Mouse (Mus musculus): Measurements from ENCODE around the gene Thap4. TPM values are rescaled to one million over a fixed set of nuclear protein-coding genes. Genes with fewer than 3 reads are reported as not detected.

The Thap4 gene
- total RNA-seq, 2 experiments from 2014 or later = 46.0 to 51.7 TPM

DNA sequence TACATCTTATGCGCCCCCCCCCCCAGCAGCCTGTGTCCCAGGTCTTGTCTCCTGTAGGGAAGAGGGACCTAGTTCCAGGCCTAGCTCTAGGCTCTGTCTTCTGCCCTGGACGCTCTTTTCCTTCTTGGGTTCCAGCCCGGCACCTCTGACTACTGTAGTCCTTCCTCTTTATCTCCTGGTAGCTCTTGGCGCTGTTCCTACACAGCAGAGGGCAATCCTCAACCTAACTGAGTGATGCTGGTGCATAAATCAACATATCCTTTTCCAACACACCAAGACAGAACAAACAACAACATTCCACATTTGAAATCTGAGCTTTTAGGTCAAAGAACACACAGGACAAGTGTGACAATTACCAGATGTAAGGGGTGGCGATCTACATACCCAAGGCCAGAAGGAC, 8.5 kb downstream of the Thap4 start:
- no peak for DNase-seq

DNA sequence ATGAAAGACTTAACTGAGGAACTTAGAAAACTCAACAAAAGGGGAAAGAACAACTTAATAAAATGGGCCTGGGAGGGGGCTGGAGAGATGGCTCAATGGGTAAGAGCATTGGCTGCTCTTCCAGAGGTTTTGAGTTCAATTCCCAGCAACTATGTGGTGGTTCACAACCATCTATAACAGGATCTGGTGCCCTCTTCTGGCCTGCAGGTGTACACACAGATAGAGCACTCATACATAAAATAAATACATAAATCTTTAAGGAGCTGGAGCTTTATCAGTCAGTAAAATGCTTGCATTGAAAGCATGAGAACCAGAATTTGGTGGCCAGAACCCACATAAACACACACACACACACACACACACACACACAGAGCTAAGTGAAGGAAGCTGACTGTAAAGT, 11.8 kb downstream of the Thap4 start:
- no peak for DNase-seq

DNA sequence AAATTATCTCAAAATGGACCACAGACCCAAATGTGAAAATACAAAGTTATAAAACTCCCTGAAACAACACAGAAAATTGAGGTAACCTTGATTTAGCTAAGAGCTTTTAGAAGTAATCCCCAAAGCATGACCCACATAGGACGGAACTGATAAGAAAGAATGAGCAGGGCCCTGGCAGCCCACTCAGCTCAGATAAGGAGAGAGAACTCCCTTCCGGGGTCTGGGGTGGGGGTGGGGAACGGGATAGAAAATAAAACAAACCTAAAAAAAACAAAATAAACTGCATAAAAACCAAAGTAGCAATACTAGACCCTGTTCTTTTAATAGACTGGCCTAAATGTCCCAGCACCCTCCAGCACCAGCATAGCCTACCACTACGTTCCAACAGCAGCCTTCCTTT, 12.7 kb downstream of the Thap4 start:
- DNase-seq = no peak

DNA sequence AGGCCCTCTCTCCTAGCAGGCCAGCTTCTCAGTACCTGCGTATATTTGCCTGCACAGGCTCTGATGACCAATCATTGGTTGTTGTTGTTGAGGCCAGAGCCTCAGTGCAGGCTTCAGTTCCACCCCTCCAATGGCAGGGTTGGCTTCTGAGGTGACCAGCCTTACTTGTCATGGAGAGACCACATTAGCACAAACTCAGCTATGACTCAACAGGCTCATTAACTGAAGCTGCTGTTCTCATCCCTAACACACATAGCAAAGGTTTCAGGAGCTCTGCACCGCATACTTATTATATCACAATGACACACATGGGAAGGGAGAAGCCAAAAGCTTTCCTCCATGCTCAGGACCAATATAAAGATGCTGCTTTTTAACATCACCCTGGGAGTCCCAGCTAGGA, 14.0 kb downstream of the Thap4 start:
- DNase-seq = no peak

DNA sequence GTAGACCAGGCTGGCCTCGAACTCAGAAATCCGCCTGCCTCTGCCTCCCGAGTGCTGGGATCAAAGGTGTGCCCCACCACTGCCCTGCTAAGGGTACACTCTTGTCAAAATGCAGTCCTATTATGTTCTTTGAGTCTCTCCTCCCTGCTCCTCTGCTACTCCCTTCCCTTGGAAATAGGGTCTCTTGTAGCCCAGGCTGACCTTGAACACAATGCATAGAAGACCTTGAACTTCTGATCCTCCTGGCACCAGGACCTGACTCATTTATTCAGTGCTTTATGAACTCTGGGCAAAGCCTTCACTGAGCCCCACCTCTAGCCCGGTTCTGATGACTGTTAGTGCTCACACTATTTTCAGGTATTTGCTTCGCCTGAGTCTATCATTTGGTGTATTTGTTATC, 17.0 kb downstream of the Thap4 start:
- DNase-seq = no peak

DNA sequence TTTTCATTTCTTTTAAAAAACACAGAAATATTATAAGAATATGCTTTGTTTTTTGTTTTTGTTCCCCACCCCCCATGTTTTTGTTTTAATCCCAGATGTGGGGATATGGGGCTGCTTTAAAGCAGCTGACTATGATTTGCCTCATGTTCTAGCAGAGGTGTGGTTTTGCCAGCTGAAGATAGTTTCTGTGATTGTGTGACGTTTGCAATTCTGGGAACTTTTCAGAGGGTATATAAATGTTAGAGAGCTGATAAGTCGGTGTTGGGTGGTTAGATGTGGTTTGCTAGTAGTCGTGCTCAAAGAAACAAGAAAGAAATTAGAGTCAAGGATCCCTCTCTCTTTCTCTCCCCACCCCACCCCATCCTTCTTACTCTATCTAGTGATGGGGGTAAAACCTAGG, 18.8 kb downstream of the Thap4 start:
- no peak for DNase-seq

DNA sequence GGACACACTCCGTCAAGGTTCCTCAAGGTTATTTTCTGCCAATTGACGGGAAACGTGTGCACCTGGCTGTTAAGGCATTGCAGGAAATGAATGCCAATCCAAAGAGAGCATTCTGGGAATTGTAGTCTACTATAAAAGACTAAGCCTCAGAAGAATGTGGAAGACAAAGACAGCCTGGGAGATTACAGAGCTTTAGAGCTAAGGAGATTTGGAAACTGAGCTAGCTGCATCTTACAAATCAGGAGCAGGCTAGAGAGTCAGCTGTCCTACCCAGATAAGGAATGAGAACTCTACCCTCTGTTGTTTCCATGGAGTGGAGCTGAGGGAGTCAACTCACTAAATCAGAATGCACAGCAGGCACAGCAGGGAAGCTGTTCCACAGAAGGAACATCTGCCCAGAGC, 22.8 kb downstream of the Thap4 start:
- DNase-seq = no peak

DNA sequence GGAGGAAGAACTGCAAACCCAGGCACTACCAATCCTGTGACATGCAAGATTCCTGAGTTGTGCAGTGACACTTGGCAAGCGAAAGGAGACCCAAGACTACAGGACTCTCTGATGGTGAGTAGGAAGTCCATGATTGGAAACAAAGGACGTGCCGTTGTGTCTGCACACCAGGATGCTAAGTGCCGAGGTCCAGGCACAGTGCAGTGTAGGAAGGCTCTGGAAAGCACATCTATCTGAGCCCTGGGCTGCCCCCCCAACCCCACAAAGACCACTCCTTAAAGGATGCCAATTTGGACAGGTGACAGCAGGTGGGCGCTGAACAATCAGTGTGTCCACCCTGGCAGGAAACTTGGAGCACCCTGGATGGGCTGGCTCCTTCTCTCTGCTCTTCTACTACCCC, 23.6 kb downstream of the Thap4 start:
- DNase-seq = no peak

DNA sequence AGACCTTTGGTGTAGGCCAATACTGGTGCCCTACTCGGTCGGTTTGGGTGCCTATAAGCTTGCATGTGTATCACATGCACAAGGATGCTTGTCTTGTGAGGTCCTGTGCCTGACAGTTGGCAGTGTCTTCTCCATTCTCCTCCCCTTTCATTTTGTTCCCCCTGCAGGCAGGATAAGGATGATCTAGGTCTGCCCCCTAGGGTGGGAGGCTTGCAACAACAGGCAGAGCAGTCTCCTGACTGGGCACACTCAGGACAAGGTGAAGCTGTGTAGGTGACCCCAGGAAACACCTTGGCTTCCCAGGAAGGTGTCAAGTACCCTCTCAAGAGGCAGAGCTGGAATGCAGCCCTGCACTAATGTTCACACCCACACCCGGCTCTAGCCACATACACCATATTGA, 27.7 kb downstream of the Thap4 start:
- peak; percentile 84 for DNase-seq

DNA sequence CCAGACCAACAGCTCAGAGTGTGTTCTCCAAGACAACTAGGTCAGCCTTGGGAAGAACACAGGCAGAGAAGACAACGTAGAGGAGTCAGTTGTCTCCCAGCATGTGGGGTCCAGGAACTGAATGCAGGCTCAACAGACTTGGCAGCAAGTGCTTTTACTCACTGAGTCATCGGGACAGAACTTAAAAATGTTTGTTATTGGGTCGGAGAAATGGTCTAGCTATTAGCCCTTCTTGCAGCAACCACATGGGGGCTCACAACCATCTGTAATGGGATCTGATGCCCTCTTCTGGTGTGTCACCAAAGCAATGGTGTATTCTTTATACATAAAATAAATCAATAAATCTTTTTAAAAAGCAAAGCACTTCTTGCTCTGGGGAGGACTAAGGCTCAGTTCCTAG, 28.5 kb downstream of the Thap4 start:
- DNase-seq = no peak

DNA sequence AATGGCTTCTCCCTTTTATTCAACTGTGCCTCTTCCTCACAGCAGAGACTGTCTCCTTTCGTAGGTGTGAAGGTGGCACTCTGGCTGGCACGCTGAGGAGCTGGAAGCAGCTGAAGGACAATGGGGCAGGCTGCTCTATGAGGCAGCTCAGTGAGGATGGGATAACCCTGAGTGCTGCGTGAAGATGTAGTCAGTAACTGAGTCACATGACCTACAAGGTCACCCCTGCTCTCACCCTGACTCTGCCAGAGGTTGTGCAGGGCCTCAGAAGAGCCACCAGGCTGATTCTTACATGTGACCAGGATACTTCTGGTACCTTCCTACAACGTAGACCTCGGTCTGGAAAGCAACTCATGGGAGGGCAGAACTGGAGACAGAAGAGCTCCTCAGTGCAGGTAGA, 29.0 kb downstream of the Thap4 start:
- peak; percentile 62 for DNase-seq

DNA sequence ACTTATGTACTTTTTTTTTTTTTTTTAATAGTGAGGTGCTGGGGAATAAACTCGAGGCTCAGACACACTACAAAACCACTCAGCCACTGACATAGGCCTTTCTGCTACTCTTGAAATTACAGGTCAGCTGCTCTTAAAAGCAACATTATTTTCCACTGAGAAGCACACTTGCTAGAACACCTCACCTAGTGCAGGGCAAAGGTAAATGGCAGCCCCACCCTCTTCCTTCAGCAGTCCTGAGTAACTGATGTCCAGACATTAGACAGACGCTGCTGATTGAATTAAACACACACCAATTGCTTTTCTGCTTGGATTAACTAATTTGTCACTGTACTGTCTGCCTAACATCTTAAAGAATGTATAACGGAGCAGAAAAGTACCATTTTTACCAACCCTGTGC, 30.0 kb downstream of the Thap4 start:
- DNase-seq = no peak

DNA sequence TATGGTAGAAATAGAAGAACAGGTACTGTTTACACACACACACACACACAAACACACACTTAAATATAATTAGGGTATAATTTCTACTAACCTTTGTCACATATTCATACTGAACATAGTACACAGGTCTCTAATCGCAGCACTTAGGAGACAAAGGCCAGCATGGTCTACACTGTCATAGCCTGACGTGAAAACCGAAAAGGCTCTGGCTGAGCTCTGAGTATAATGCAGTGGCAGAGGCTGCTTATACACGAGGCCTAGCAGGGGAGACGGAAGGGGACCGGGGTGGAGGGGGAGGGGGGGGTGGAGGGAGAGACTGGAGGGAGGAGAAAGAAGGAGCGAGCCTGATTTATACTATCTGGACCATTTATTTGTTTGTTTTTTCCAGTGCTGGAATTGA, 33.1 kb downstream of the Thap4 start:
- DNase-seq = no peak

DNA sequence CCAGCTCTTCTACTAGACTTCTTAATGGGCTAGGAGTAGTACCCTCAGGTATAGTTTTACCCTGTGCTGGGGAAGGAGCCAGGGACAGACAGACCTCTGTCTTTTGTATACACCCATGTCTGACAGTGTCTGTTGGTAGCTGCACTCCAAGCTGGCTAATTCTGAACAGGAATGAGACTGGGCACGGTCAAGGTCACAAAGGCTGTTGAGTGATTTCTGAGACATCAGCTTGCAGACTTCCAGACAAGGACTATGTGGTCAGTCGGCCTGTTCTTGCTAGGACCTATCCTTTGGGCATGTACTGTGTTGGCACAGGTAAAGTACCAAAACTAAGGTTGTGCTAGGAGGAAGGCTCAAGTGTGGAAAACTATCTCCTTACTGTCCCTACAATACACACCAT, 38.5 kb downstream of the Thap4 start:
- DNase-seq = no peak

DNA sequence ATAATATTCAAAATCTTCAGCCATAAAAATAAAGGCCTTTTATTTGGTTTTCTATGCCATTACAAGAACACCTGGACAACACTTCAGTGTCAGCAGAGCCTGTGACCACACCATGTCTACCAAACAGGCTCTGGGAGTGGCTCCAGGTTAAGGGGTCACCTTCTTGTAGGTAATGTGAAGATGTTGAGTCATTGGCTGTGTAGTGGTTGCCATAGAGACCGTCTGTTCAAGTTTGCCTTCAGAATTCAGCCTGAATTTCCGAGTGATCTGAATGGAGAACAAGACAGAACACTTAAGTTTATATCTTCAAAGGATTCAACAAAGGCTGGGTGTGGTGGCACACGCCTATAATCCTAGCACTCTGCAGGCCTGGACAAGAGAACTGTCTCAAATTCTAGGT, 49.3 kb downstream of the Thap4 start:
- DNase-seq = no peak

DNA sequence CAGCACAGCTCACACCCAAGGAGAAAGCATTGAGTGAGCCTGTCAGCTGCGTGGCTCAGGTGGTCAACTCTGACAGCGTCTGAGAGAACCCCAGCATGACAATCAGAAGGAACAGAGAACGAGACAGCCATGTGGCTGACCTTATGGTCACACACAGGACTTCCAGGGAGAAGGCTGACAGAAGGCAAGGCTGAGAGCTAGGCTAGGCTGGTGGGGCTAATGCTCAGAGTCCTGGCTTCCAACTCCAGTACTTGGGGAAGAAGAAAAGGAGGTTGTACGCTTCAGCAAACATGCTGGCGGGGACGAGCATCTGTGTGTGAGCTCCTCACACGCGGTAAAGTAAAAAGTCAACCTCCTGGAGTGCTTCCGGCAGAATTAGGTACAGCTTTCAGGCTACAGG, 50.3 kb downstream of the Thap4 start:
- DNase-seq = no peak

DNA sequence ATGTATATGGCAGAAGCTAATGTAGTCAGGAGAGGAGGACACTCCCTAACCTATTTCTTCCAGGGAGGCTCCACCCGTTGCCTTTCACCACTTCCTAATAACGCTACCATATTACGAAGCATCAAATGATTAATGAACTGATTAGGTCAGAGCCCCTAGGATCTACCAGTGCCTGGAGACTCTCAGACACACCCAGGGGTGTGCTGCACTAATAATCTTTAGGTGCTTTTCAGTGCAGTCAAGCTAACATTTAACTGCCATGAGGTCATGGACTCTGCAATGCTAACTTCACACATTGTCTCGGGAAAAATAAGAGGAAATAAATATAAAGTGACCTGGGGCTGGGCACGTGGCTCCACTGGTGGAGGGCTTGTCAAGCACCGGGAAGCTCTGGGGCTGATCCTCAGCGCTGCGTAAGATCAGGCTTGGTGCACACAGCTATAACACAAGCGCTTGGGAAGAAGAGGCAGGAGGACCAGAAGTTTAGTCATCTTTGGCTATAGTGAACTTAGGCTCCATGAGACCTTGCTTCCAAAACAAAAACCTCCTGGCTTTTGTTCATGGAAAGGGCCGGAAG, 51.1 kb downstream of the Thap4 start:
- DNase-seq = no peak

DNA sequence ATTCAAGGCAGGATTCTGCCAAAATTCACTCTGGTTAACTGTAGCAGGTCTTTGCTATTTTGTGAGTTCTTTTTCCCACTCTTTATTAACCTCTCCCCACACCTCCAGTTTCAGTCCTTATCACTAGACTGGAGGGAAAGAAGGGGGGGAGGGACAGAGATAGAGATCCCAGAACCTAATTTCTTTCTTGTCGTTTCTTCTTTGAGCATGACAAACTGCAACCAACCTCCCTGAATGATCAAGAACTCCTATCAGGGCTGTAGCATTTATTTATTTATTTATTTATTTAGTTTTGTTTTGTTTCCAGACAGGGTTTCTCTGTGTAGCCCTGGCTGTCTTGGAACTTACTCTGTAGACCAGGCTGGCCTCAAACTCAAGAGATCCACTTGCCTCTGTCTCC, 52.6 kb downstream of the Thap4 start:
- no peak for DNase-seq

DNA sequence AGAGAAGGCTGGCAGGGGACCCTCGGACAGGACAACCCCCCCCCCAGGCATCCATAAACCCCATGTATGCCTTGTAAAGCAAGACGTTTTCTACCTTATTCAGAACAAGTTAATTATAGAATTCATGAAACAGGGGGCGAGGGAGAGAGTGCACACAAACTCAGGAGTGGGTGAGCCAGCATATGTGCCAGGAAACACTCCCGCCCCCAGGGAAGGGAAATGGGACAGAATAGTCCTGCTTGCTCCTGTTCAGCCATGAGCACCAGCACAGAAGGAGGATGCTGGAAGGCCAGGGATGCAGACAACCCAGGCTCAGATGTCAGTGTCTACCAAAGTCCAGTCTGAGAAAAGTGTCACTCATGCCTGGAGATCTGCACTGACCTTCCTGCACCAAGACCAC, 55.5 kb downstream of the Thap4 start:
- no peak for DNase-seq

DNA sequence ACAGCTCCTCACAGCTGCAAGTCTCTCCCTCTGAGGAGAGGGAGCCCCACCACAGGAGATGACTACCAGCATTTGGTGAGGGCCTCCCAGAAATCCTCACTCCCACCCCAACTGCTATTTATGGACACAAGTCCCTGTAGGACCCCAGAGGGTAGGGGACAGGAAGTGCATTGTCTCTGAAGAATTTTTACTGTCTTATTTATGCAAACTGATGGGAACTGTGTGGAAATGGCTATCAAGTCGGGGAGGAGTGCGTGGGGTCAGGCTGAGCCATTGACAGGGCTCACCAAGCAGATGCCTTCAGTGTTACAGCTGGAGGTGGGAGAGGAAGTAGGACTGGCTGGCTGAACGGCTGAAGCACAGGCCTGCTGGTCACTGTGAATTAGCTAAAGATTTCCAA, 57.3 kb downstream of the Thap4 start:
- DNase-seq = no peak

DNA sequence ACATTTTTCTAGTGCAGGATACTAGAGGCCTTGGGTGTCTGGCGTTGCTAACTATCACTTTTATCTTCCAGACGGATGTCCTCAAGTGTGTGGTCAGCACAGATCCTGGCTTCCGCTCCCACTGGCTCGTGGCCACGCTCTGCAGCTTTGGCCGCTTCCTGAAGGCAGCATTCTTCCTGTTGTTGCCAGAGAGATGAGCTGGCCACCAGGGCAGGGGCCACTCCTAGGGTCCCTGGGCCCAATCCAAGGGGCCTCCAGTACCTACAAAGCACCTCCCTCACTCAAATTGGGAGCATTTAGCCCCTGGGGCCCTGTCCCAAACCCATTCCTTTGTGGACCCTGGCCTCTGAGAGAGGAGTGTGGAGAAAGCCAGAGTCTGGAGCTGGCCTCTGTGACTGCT, 59.7 kb downstream of the Thap4 start:
- peak; percentile 76 for DNase-seq

DNA sequence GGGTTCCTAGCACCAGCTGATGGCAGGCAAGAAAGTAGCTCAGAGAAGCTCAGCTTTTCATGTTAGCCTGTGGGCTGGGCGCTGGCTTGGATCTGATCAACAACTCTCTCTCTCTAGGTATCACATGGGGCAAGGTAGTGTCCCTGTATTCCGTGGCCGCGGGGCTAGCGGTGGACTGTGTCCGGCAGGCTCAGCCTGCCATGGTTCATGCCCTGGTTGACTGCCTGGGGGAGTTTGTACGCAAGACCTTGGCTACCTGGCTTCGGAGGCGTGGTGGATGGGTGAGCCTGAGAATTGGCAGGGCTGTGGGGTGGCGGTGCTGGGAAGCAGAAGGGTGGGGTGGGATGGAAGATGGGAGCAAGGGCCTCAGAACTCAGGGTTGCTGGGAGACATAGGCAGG, 60.7 kb downstream of the Thap4 start:
- DNase-seq = no peak

DNA sequence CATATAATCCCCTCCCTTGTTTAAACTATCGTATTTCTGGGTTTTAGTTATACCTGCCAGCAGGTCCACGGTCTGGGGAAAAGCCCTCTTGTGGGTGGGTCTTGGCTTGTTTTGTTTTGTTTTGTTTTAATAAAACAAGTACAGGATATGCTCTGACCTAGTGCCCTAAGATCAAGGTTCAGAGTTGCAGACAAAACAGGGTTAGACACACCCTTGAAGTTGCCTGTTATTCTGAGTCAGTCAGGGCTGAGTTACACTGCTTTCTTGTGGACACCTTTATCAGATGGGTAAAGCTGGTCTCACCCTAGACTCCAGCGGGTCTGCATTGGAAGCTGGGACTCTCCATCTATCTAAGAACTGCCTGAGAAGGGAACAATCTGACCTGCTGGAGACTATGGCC, 61.2 kb downstream of the Thap4 start:
- DNase-seq = no peak

DNA sequence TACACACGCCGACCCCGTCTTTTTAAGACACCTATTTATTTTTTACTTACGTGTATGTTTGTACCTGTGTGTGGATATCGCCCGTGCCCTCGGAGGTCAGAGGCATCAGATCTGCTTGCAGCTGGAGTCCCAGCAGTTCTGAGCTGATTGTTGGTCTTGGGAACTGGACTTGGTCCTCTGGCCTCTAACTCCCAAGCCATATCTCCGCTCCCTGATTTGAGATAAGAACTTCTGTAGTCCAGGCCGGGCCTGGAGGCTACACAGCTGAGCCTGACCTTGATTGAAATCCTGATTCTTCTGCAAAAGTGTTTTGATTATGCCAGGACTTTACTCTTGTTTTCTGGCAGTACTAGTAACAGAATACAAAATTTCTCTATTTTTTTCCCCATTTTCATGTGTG, 61.9 kb downstream of the Thap4 start:
- DNase-seq = no peak

DNA sequence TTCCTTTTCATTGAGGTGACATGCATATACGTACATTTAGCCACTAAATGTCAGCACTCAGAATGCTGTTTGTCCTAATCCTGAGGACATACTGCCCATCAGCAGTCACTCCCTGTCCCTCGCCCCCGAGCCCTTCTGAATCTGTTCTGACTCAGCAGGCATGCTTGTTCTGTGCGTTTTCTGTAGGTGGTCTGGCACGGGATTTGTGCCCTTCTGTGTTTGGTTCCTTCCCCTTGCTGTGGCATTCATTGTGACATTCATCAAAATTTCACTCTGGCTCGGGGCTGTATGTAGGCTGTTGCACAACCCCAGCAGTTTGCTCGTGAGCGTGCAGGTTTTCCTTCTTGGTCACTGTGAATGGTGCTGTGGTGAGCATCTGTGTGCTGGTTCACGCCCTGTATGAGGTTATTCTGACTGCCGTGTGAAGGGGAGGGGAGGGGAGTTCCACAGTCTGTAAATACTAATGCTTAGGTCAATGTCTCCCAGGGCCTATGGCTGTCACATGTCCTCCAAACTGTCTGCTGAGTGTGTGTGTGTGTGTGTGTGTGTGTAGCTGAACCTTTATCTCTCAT, 62.8 kb downstream of the Thap4 start:
- no peak for DNase-seq

Data from adrenal gland, postnatal 10 days (tissue).